Mouse (Mus musculus) midbrain, embryonic 16.5 days (tissue): ENCODE measurements around the gene Pdxk. TPM values are rescaled to one million over a fixed set of nuclear protein-coding genes. Genes with fewer than 3 reads are reported as not detected.

Experiments
- microRNA-seq: library from miRNA; unstranded; fragments of <30 nt; microRNA quantifications from one replicate; pipeline ENCODE4, GENCODE M21; 2017
- polyA plus RNA-seq: library from polyadenylated mRNA; unstranded; fragments of >200 nt; fragmentation: Nextera tagmentation; extraction: Ambion mirVana; gene quantifications from 2 replicates; pipeline ENCODE4 v1.2.1, GENCODE M21; 2015

Pdxk gene
- polyA plus RNA-seq, 1 experiment from 2014 or later, result 58.8 TPM

Small RNA genes lying within 50 kb of the gene (microRNA-seq; reads per million reads assigned to microRNA genes)
- gene Mir6410, result not detected
- 1.7 reads per million, percentile 2 among the genes with 10 or more reads in this experiment for gene Mir6907
- gene Mir6908, result not detected

Other genes with a start within 250 kb of the Pdxk start
- gene Trappc10, start 220.3 kb downstream of the Pdxk start, polyA plus RNA-seq, result 22.4 and 27.1 TPM in 2 replicates
- gene Agpat3, start 112.5 kb downstream of the Pdxk start, polyA plus RNA-seq, result 61.4 and 66.3 TPM in 2 replicates
- gene Rrp1, start 51.9 kb downstream of the Pdxk start, polyA plus RNA-seq, result 406 and 431 TPM in 2 replicates
- gene Cstb, start 39.3 kb downstream of the Pdxk start, polyA plus RNA-seq, result 90.7 and 94.6 TPM in 2 replicates
- not detected in 2 replicates for gene Olfr1358, start 52.5 kb upstream of the Pdxk start, polyA plus RNA-seq
- gene Ilvbl, start 109.4 kb upstream of the Pdxk start, polyA plus RNA-seq, result 66.1 and 81.4 TPM in 2 replicates
- gene Syde1, start 127.0 kb upstream of the Pdxk start, polyA plus RNA-seq, result 2.9 and 3.0 TPM in 2 replicates
- not detected in 2 replicates for gene Olfr1357, start 153.1 kb upstream of the Pdxk start, polyA plus RNA-seq